Mouse (Mus musculus) layer of hippocampus, adult 8-10 months (tissue): ENCODE data around the gene Fshb. TPM values are rescaled to one million over a fixed set of nuclear protein-coding genes. Genes with fewer than 3 reads are reported as not detected.

Experiments used
- DNase-seq, 2 experiments: peaks; one replicate each; pipeline ENCODE4 v3.0.0; 2022; ENCODE audit warnings: low spot score in 2 of 2
- total RNA-seq, 4 experiments: library from RNA; stranded (reverse); gene quantifications; 2 replicates each; pipeline ENCODE4 v1.2.4; 2022

Fshb gene
- total RNA-seq = not detected

DNA sequence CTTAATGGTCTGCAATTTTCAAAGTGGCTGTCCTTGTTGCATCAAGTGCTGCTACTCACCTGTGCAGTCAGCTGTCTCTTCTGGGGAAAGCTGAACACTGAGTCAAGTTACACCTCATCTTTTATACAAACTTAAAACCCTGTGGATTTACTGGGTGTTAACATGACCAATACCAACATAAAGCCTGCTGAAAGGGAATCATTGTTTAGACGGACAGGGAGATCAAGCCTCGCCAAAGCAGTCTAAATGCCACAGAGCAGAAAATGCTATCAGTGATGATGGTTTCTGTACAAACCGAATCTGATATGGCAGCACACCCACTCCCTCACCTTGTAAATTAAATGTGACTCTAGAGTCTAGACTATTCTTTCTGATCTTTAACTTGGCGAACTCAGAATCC is at the start of gene Fshb:
Gene Fshb (minus strand): TSS at position 101 of the 400 bp plus-strand sequence.
- no peak for DNase-seq

GRCm38 (mm10) chr2:107084256-107084655 is 24.8 kb upstream of the Fshb start:
- DNase-seq = no peak

DNA sequence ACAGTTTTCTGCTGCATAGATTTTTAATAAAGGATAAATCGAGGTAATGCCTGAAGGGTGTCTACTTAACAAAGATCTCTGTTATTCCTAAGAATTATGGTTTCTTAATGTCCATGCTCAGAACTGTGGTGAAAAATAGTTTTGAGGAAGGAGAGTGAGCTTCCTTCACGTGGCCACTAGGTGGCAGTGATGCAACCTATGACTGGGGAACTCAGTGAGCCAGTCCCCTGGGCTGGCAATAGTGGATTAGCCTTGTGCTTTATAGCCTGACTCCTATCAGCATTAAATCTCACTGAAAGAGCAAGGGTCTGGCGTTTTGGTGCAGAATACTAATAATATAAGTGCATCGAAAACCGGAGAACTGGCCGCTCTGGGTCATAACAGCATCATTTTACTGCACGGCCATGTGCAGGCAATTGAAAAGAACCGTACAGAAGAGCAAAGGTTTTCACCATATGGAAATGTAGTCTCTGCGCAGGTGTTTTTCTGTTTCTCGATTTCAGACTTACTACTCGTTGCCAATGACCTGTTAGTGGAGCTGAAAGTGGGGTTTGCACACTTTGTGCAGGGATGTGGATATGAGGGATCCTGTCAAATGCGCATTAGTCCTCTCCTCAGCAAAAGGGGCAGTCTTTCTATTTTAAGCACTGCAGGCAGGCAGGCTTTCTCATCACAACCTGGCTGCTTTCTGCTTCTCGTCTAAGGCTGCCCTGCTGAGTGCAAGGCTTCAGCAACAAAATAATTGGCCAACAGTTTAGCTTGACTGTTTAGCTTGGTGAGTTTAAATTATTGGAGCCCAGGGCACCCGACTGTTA is 23.8 kb upstream of the Fshb start:
- DNase-seq = peak; percentile 11 to 25

DNA sequence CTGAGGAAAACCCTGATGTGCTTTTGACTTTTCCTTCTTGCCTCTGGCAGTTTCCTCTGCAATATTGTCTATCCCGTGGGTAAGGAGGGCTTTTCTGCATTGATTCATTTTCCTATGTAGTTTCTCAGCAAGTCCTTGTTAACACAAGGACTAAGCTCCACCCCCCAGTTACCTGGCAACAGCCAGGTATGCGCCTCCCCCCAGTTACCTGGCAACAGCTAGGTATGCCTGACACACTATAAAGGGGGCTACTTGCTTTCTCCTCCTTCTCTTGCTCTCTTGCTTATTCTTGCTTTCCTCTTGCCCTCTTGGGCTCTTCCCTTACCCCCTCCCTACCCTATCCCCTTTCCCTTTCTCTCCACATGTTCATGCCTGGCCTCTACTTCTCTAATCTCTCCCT is 3.8 kb upstream of the Fshb start:
- DNase-seq = no peak

DNA sequence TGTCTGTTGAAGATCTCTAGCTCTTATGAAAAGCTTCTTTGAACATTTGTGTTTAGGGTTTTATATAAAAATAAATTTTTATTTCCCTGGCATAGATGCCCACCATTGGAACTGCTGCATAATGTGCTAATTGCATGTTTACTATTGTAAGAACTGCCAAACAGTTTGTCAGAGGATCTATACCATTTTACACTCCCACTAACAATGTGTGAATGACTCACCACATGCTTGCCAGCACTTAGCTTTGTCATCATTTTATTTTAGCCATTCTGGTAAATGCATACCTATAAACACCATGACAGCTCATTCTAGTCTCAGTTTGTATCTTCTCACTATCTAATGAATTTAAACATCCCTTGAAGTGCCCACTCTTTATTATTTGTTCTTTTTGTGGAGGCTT is 13.5 kb downstream of the Fshb start:
- no peak for DNase-seq

DNA sequence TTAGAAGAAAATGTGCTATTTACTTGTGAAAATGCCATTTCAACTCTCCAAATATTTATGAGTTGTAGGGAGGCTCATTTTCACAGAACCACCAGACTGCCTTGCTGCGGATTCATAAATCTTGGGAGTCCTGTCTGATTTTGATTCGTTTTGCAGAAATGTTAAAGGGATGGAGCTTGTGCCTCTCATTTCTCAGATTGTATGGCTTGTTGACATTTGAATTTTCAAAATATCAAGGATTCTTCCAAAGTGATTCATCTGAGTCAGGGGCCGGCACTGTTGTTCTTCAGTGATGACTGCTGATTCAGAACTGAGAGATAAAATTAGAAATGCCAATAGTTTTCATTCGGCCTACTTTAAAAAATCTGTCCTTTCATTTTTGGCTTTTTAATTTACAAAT is 18.6 kb downstream of the Fshb start:
- no peak for DNase-seq

DNA sequence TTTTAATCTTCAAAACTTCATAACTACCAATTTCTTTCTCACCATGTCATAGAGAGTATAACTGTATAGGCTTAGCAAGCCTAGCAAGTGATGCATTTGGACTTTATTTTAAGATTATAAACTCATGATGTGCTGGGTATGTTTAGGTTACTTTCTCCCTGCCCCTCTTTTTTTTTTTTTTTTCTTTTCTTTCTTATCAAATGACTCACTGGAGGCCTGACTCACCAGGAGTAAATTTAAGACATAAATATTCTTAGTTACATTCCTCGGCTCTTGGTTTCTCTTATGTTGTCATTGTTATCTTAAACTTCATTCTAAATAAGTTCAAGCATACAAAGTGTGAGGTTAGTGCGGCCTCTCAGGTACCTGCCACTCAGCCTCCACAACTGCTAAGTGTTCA is 23.5 kb downstream of the Fshb start:
- DNase-seq = no peak

- no peak for DNase-seq
Measured at GRCm38 (mm10) chr2:107024694-107025093, 34.8 kb downstream of the Fshb start.

DNA sequence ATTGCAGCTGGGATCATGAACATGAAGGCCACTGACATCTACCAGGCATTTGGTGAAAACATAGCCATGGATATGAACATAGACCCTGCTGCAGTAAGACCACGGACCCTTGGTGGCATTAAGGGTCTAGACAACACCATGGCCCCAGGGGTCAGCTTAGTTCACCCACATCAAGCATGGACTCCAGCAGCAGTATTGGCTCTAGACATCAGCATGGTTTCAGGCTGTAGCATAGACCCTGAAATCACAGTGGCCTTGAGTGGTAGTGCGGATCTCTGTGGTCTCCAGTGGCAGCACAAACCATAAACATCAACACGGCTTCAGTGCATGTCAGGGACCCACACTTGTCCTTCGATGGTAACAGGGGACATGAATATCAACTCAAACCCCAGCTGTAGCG is 36.7 kb downstream of the Fshb start:
- DNase-seq = no peak

- DNase-seq = no peak
Measured at GRCm38 (mm10) chr2:107019331-107019730, 40.1 kb downstream of the Fshb start.

- DNase-seq = no peak
Measured at GRCm38 (mm10) chr2:107013161-107013560, 46.3 kb downstream of the Fshb start.

DNA sequence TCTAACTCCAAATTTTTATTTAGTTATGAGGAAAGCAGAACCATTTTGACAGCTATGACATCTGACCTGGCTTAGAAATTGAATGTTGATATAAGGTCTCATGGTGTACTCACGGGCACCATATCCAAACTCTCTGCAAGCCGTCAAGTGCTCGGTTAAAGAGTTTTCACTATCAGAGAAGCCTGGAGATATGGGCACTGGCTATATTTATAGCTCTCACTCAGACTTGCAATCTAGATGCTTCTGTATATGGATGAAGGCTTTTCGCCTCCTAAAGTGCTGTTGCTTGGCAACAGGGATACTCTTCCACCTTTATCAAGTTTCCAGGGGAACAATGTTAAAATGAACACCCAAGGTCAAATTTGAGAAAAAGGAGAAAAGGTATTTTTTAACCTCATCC is 47.1 kb downstream of the Fshb start:
- DNase-seq = no peak

DNA sequence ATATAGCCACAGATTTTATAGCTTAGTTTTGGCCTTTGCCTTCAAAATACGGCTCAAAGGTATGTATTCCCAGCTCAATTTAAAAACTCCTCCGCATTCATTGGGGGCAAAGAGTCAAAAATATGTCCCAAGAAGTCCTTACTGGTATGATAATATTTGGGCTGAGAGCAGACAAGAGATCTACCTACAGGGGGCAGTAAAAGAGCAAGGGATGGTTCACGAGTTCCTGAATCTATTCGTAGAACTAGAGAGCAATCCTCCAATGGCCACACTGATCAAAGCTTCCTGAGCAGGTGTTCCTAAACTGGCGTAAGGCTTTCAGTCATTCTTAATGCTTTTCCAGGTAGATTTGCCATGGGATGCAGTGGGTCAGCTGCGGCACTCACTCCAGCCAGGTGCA is 49.3 kb downstream of the Fshb start:
- DNase-seq = peak in 1 of 2 experiments; percentile 5

DNA sequence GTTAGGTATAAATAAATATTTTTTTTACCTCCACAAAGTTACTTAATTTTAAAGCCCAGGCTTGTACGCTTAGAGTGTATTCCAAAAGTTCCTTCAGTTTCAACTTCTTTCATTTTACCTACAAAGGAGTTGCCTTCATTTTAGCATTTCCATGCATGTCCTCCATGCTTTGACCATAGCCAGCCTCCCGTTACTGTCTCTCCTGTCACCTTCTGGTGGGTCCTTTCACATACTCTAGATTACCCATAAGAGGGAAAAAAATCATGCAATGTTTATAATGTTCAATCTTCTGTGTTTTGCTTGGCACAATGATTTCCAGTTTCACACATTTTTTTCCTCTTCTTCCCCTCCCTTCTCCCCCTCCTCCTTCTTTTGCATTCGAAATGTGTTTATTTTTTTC is 53.1 kb downstream of the Fshb start:
- no peak for DNase-seq

Other genes with a start within 250 kb of the Fshb start
- 10 to 100 TPM; 46.4 to 56.7 (median 50.3) TPM for gene Arl14ep, start 85.2 kb downstream of the Fshb start, total RNA-seq
- gene Kcna4, start 231.0 kb upstream of the Fshb start, total RNA-seq = 10 to 100 TPM; 38.6 to 49.9 (median 44.3) TPM